Mouse (Mus musculus) C3H10T1/2 (cell line): Measurements from ENCODE around the gene Gm8764. TPM values are rescaled to one million over a fixed set of nuclear protein-coding genes. Genes with fewer than 3 reads are reported as not detected.

ENCODE experiments used
- polyA plus RNA-seq, 2 experiments: library from polyadenylated mRNA; unstranded; fragments of >200 nt; fragmentation: generic; extraction: Trizol; gene quantifications; one replicate each; pipeline ENCODE4 v1.2.1; 2012; ENCODE audit warnings: missing spikeins in 2 of 2

Gm8764 gene
- polyA plus RNA-seq, result not detected

GRCm38 (mm10) chr10:104159706-104160105, at the start of gene Gm8764:
Gm8764 (plus strand) TSS chr10:104160006.

GRCm38 (mm10) chr10:104142687-104143086, 17.1 kb upstream of the Gm8764 start, which contains the start of gene Gm21293:
Gm21293 (plus strand) TSS chr10:104142987.

DNA sequence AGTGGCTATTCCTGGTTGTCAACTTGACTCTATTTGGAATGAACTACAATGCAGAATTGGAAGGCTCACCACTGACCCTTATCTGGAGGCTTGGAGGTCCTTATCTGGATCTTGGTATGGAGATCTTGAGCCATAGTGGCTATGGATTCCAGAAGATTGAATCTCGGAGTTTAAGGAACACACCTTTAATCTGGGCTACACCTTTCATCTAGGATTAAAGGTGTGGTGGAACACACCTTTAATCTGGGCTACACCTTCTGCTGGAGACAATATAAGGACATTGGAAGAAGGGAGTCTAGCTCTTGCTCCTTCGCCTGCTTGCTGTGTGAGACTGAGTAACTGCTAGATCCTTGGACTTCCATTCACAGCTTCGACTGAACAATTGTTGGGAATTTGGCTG, 8.6 kb upstream of the Gm8764 start, which contains the start of gene Gm6763:
TSS of gene Gm6763 (plus strand) at position 301 of the 400 bp plus-strand sequence.

GRCm38 (mm10) chr10:104168215-104168614, 8.4 kb downstream of the Gm8764 start, which contains the start of gene Gm21304:
Gm21304 (plus strand) TSS chr10:104168515.

DNA sequence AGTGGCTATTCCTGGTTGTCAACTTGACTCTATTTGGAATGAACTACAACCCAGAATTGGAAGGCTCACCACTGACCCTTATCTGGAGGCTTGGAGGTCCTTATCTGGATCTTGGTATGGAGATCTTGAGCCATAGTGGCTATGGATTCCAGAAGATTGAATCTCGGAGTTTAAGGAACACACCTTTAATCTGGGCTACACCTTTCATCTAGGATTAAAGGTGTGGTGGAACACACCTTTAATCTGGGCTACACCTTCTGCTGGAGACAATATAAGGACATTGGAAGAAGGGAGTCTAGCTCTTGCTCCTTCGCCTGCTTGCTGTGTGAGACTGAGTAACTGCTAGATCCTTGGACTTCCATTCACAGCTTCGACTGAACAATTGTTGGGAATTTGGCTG, 16.9 kb downstream of the Gm8764 start, which contains the start of gene Gm21312:
TSS of gene Gm21312 (plus strand) at position 301 of the 400 bp plus-strand sequence.

DNA sequence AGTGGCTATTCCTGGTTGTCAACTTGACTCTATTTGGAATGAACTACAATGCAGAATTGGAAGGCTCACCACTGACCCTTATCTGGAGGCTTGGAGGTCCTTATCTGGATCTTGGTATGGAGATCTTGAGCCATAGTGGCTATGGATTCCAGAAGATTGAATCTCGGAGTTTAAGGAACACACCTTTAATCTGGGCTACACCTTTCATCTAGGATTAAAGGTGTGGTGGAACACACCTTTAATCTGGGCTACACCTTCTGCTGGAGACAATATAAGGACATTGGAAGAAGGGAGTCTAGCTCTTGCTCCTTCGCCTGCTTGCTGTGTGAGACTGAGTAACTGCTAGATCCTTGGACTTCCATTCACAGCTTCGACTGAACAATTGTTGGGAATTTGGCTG, 25.4 kb downstream of the Gm8764 start, which contains the start of gene Gm20765:
TSS of gene Gm20765 (plus strand) at position 301 of the 400 bp plus-strand sequence.

DNA sequence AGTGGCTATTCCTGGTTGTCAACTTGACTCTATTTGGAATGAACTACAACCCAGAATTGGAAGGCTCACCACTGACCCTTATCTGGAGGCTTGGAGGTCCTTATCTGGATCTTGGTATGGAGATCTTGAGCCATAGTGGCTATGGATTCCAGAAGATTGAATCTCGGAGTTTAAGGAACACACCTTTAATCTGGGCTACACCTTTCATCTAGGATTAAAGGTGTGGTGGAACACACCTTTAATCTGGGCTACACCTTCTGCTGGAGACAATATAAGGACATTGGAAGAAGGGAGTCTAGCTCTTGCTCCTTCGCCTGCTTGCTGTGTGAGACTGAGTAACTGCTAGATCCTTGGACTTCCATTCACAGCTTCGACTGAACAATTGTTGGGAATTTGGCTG, 33.9 kb downstream of the Gm8764 start, which contains the start of gene Gm4340:
TSS of gene Gm4340 (plus strand) at position 301 of the 400 bp plus-strand sequence.

Other genes with a start within 250 kb of the Gm8764 start
- not detected for gene Gm21293, start 17.0 kb upstream of the Gm8764 start, polyA plus RNA-seq
- not detected for gene Gm6763, start 8.5 kb upstream of the Gm8764 start, polyA plus RNA-seq
- gene Gm21304, start 8.5 kb downstream of the Gm8764 start, polyA plus RNA-seq, result not detected
- not detected for gene Gm21312, start 17.0 kb downstream of the Gm8764 start, polyA plus RNA-seq
- gene Gm20765, start 25.5 kb downstream of the Gm8764 start, polyA plus RNA-seq, result not detected
- under 1 TPM in 1 of 2 experiments, not detected in 1; 0.05 TPM for gene Gm4340, start 34.0 kb downstream of the Gm8764 start, polyA plus RNA-seq